Mouse (Mus musculus): ENCODE results near the gene Tmem88b.
A peak's percentile ranks its signal among the peaks of the same experiment; 100 is the strongest.

Gene Tmem88b

GRCm38 (mm10) chr4:155788300-155788699 lies 2.6 kb upstream of the Tmem88b start:
- DNase-seq, result no peak

- DNase-seq, result no peak
These were observed 428 bp downstream of the Tmem88b start for GRCm38 (mm10) chr4:155785246-155785645.

- peak; percentile 87 for DNase-seq
These were observed 1.5 kb downstream of the Tmem88b start for GRCm38 (mm10) chr4:155784081-155784701.

GRCm38 (mm10) chr4:155783486-155784080 lies 2.1 kb downstream of the Tmem88b start:
- no peak for DNase-seq

- DNase-seq, result no peak
These were observed 4.8 kb downstream of the Tmem88b start for GRCm38 (mm10) chr4:155780895-155781294.

DNA sequence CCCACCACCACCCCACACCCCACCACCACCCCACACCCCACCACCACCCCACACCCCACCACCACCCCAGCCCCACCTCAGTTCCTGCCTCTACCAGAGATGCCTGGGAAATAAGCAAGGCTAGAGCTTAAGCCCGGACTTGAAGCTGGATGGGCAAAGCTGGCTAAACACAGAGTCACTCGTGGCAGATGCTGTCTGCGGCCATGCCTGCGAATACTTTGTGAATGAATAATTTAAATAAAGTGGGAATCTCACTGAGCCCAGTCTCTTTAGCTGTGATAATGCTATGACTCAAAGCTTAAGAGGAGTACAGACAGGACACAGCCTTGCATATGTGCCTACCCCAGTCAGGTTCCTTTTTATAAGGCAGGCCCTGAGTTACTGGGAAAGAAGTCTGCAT lies 6.2 kb downstream of the Tmem88b start:
- DNase-seq, result no peak

DNA sequence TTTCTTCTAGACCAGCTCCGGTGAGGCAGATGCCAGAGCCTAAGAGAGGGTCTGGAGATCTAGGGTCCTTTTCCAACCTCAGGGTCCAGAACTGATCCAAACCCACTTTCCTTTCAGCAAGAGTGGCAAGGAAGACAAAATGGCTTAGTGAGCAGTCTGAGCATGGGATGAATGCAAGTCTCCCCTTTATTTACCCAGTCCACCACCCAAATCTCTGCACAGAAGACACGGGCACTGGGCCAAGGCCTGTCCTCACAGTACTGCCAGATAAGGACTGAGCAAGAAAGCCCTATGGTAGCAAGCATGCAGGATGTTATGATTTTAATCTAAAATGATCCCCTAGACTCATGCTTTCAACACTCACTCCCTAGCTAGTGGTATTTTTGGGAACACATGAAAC lies 7.9 kb downstream of the Tmem88b start:
- DNase-seq, result peak; percentile 45

DNA sequence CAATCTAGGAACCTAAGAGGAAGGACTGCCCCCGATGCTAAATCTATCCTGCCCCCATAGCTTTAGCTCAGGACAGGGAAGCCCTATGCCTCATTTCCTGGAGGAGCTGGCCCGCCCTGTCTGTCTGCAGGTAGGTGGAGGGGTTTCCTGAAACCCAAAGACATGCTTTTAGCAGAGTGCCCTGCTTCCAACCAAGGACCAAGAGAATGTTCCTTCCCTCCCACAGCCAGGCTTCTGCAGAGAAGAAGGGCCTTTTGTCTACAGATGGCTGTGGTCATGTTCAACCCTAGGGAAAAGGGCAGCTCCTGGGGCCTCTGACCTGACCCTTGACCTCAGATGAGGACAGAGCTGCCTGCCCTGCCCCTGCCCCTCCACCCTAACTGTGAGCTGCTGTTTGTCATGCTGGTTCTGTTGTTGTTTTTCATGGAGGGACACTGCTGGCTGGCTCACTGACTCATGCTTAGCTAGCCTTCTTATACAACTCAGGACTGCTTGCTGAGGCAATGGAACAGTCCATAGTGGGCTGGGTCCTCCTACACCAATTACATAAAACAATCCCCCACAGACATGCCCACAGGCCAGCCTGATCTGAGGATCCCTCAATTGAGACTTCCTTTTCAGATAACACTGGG lies 8.9 kb downstream of the Tmem88b start:
- DNase-seq, result peak; percentile 43

GRCm38 (mm10) chr4:155775855-155776254 lies 9.8 kb downstream of the Tmem88b start:
- DNase-seq, result peak; percentile 82

GRCm38 (mm10) chr4:155774971-155775740 lies 10.5 kb downstream of the Tmem88b start:
- peak; percentile 82 for DNase-seq

DNA sequence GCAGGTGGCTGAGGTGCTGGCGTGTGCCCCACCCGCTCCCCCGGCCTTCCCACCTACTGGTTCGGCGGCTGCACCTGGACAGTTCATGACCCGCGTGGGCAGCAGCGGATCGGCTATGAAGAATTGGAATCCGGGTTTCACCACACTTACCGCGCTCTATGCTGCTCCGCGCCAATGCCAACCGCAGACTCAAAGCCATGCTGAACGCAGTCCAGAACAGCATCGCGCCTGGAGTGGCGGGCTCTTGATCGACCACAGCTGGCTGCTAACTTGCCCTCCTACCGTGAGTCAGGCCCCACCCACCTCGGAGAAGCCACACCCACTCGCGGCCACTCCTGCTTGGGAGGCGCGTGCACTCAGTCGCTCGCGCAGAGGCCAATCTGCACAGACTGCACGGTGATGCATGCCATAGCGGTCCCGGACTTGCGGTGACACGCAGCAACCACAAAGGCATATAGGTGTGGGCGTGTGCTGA lies 11.4 kb downstream of the Tmem88b start, which contains the start of gene Vwa1:
Gene Vwa1, minus strand, starts transcription at position 419 of the 475 bp plus-strand sequence.
- DNase-seq, result peak; percentile 90

GRCm38 (mm10) chr4:155773335-155774078 lies 12.2 kb downstream of the Tmem88b start:
- DNase-seq, result peak; percentile 46

- DNase-seq, result peak; percentile 62
These were observed 12.9 kb downstream of the Tmem88b start for GRCm38 (mm10) chr4:155772786-155773185.

DNA sequence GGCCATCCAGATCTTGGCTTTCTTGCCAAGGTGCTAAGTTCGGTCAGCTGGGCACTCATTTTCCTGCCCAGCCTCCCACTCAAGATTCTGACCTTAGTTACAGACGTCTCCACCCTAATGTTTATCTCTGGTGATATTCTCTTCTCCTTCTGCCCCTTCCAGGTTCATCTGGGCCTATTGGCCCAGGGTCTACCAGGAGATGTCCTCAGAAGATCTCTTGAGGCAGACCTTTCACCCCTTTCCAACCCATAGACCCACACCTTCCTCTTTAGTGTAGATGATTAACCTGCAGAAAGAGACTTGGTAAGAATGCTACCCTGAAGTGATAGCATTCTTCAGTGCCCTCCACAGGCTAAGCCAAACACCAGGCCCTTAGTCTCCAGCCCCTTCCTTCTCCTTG lies 14.0 kb downstream of the Tmem88b start:
- no peak for DNase-seq

GRCm38 (mm10) chr4:155770626-155771025 lies 15.0 kb downstream of the Tmem88b start:
- no peak for DNase-seq

GRCm38 (mm10) chr4:155769880-155770512 lies 15.7 kb downstream of the Tmem88b start:
- DNase-seq, result peak; percentile 93

GRCm38 (mm10) chr4:155769496-155769879 lies 16.2 kb downstream of the Tmem88b start:
- DNase-seq, result no peak

- peak; percentile 15 for DNase-seq
These were observed 23.3 kb downstream of the Tmem88b start for GRCm38 (mm10) chr4:155762357-155762756.

- DNase-seq, result peak; percentile 50
These were observed 24.1 kb downstream of the Tmem88b start for GRCm38 (mm10) chr4:155761356-155762099.

DNA sequence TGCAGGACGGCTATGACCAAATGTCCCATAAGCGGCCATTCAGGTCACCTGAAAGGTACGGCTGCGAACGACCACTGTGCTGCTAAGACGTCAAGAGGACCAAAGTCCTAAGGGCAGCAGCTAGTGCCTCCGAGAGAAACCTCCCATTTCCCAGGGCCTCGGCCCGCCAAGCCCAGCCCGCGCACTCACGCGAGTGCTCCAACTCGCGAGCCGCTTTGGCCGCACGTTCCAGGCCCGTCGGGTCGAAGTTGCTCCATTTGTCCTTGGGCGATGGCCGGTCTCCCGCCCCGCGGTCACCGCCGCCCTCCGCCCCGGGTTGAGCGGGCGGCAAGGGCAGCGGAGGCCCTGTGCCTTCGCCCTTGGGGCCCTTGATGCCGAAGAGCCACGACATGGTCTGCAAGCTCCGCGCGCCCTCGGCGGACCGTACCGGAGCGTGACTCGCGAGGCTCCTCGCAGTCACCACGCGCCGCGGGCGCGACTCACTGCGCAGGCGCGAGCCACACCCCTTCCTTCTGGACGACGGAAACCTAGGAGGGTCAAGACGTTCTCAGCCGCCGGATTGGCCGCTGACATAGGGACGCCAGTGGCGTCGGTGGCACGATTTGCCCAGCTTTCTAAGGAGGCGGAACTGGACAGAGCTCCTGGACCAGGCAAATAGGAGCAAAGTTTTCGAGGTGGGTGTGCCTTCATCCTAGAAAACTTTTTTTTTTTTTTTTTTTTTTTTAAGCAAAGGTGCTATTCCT lies 24.9 kb downstream of the Tmem88b start, which contains the start of gene Atad3a:
Gene Atad3a, minus strand, starts transcription at position 481 of the 743 bp plus-strand sequence.
- peak; percentile 97 for DNase-seq

Measured in cerebellum, adult 9-11 months (tissue).